Mouse (Mus musculus) embryonic facial prominence, embryonic 15.5 days (tissue): ENCODE measurements at regions not wholly inside any gene's neighbourhood (a gene's known extent, or its start where the extent isn't known, plus 50 kb on each side); places are given as distances from the start of the nearest gene placed in this dataset.

Experiments used
- ATAC-seq: fragments of 200-750 bp; cut with Nextera tagmentation; 2 replicates; pipeline ENCODE4 v1.8.0; 2017; ENCODE audit warnings: low read depth, moderate TSS enrichment; ENCODE audit not compliant: insufficient number of reproducible peaks, low FRiP score, low TSS enrichment
- H3K27ac ChIP-seq: fragments of 300-500 bp; sonication (generic); replicated peaks from 2 replicates; pipeline ENCODE4 v1.5.1; 2015; ENCODE audit warnings: mild to moderate bottlenecking, inconsistent platforms
- H3K27me3 ChIP-seq: fragments of 300-500 bp; sonication (generic); 2 replicates; pipeline ENCODE4 v1.6.1; 2015; ENCODE audit warnings: inconsistent platforms
- H3K36me3 ChIP-seq: fragments of 300-500 bp; sonication (generic); 2 replicates; pipeline ENCODE4 v1.6.1; 2015; ENCODE audit warnings: mild to moderate bottlenecking, inconsistent platforms
- H3K4me1 ChIP-seq: fragments of 300-500 bp; sonication (generic); 2 replicates; pipeline ENCODE4 v1.6.1; 2015; ENCODE audit warnings: inconsistent platforms
- H3K4me2 ChIP-seq: fragments of 300-500 bp; sonication (generic); replicated peaks from 2 replicates; pipeline ENCODE4 v1.6.1; 2015; ENCODE audit warnings: mild to moderate bottlenecking, inconsistent platforms
- H3K4me3 ChIP-seq: fragments of 300-500 bp; sonication (generic); replicated peaks from 2 replicates; pipeline ENCODE4 v1.5.1; 2015; ENCODE audit warnings: mild to moderate bottlenecking, inconsistent platforms
- H3K9ac ChIP-seq: fragments of 300-500 bp; sonication (generic); 2 replicates; pipeline ENCODE4 v1.6.1; 2015; ENCODE audit warnings: inconsistent platforms
- H3K9me3 ChIP-seq: fragments of 300-500 bp; sonication (generic); replicated peaks from 2 replicates; pipeline ENCODE4 v1.6.1; 2016; ENCODE audit warnings: inconsistent platforms
- WGBS: fragments of 180-500 bp; shearing (Covaris S2); methylation state at CpG from one replicate; pipeline ENCODE4 v1.1.7; 2015; 5-methylcytosine and 5-hydroxymethylcytosine counted together

DNA sequence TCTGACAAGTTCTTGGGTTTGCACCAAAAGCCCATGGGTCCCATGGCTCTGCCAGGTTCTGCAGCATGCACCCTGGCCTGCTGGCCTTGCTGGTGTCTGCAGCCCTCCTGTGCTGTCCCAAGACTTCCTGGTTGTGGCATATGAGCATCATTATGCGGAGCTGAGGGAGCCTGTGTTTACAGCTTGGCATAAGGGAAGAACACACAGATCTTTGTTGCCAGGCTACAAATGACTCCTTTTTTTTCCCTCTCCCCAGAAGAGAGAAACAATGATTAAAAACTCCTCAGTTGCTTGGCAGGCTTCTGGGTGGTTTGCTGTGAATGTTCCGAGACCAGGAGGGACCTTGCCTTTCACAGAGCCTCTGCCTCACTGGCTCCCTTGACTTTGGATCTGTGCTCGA is 323.6 kb upstream of the Zmiz1 start:
- Histone ChIP-seq H3K9ac (no peak overlapping the region), H3K4me3 (no peak overlapping the region), H3K9me3 (no peaks in the 10 kb centered on the region), H3K4me2 (no peak overlapping the region), H3K4me1 (peaks cover 20% of the 10 kb centered on the region), H3K36me3 (no peaks in the 10 kb centered on the region), H3K27ac (0 out of 2 replicates have a peak overlapping the region, but pooled peaks have one; percentile 23), H3K27me3 (no peaks in the 10 kb centered on the region)
- peak; percentile 79 for ATAC-seq
- 58% methylated on average over 3 of the region's 3 CpGs for WGBS

GRCm38 (mm10) chr14:25137312-25137711 is 321.7 kb upstream of the Zmiz1 start:
- Histone ChIP-seq H3K9me3 (no peaks in the 10 kb centered on the region), H3K9ac (no peak overlapping the region), H3K36me3 (no peaks in the 10 kb centered on the region), H3K4me3 (no peak overlapping the region), H3K27ac (no peak overlapping the region), H3K4me2 (no peak overlapping the region), H3K27me3 (no peaks in the 10 kb centered on the region), H3K4me1 (peaks cover 33% of the 10 kb centered on the region)
- WGBS: 76% methylated on average over 8 of the region's 8 CpGs
- ATAC-seq: no peak

DNA sequence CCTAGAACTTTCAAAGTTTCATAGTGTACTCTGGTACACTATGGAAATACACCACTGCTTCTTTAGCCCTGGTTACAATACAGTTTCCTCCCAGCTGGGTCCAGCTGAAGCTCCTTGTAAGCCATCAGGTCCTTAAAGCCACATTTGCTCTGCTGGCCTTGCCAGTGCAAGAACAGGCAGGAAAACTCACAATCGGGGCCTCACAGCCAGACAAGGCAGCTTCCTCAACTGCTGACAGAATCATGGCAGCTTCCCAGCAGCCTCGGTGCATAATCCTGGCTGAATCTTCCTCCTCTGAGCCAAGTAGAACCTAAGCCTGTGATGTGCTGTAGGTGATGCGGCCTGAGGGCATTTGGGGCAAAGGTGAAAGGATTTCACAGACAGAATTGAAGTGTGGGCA is 320.5 kb upstream of the Zmiz1 start:
- H3K27ac ChIP-seq: no peak overlapping the region
- ATAC-seq: no peak
- 35% methylated on average over 3 of the region's 3 CpGs for WGBS

DNA sequence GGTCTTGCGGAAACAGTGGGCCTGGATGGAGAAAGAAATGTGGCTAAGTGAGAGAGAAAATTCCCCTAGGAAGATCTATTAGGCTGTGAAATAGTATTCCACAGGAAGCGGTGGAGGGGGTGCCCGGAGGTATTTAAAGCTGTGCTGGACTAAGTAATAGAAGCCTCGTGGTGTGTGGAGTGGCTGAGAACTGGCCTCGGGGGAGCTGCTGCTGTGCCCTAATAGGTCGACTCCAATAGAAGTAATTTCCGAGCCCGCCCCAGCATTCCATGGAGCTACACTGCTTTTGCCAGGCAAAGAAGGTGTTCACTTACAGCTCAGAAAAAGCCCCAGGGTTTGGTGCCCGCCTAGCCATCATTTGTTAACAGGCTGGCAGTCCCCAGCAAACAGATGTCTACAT is 317.1 kb upstream of the Zmiz1 start:
- Histone ChIP-seq H3K9ac (no peak overlapping the region), H3K4me2 (no peak overlapping the region), H3K27me3 (no peaks in the 10 kb centered on the region), H3K27ac (peak overlapping the region; percentile 55), H3K36me3 (no peaks in the 10 kb centered on the region), H3K4me1 (peaks cover 26% of the 10 kb centered on the region), H3K4me3 (no peak overlapping the region), H3K9me3 (no peaks in the 10 kb centered on the region)
- peak; percentile 82 for ATAC-seq
- WGBS: 14% methylated on average over 9 of the region's 9 CpGs

More for the DNA sequence above, 320.5 kb upstream of the Zmiz1 start:
- Histone ChIP-seq H3K4me2 (no peak overlapping the region), H3K9me3 (no peaks in the 10 kb centered on the region), H3K27me3 (no peaks in the 10 kb centered on the region), H3K9ac (no peak overlapping the region), H3K4me1 (peaks cover 33% of the 10 kb centered on the region), H3K36me3 (no peaks in the 10 kb centered on the region), H3K4me3 (no peak overlapping the region)

DNA sequence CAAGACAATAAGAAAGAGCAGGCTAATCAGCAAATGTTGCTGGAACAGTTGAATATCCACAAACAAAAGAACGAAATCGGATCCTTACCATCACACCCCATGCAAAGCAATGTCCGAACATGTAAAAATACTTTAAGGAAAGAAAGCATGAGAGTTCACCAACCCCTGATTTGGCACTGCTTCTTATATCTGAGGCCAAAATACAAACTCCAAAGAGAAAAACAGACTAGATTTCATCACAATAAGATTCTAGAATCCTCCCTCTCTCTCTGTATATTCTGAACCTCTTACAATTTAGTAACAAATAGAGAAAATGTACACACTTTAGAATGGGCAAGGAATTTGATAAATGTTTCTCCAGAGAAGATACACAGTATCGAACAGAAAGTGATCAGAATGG is 315.9 kb upstream of the Zmiz1 start:
- Histone ChIP-seq H3K4me1 (peaks cover 24% of the 10 kb centered on the region), H3K9ac (no peak overlapping the region), H3K27ac (no peak overlapping the region), H3K4me3 (no peak overlapping the region), H3K9me3 (no peaks in the 10 kb centered on the region), H3K36me3 (no peaks in the 10 kb centered on the region), H3K4me2 (no peak overlapping the region), H3K27me3 (no peaks in the 10 kb centered on the region)
- no peak for ATAC-seq
- 84% methylated on average over 4 of the region's 4 CpGs for WGBS

DNA sequence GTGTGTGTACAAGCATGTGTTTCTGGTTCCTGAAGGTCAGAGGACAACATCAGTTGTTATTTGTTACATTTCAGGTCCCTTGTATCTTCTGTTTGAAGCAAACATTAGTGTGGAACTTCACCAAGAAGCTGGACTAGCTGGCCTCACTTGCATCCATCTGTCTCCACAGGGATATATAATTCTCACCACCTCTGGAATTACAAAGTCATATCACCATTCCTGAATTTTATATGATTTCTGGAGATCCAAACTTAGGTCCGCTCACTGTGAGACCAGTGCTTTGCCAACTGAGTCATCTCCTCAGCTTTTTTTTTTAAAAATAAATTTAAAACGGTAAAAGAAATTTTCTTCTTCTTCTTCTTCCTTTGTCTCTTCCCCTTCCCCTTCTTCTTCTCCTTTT is 311.3 kb upstream of the Zmiz1 start:
- Histone ChIP-seq H3K4me1 (no peaks in the 10 kb centered on the region), H3K9ac (no peak overlapping the region), H3K4me3 (no peak overlapping the region), H3K36me3 (no peaks in the 10 kb centered on the region), H3K4me2 (no peak overlapping the region), H3K27ac (no peak overlapping the region), H3K27me3 (no peaks in the 10 kb centered on the region), H3K9me3 (no peaks in the 10 kb centered on the region)
- WGBS: 89% methylated on average over 2 of the region's 2 CpGs
- no peak for ATAC-seq

DNA sequence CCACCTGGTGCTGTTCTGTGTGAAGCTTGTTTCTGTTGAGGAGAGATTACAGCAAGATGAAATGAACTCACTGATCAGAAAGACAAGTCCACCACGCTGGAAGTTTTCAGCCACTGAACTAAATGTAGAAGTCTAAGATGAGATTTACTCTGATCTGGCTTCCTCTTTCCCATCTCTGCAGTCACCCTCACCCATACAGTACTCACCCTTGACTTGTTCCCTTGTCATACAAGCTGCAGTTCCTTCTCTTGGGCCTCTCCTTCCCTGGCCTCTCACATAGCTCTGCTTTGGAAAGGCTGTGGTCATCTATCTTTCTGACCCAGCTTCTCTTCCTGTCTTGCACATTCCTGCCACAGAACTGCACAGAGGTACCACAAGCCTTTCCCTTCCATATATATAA is 308.0 kb upstream of the Zmiz1 start:
- no peaks in the 10 kb centered on the region for H3K27me3 ChIP-seq
- no peak overlapping the region for H3K27ac ChIP-seq
- 79% methylated on average over 1 of the region's 1 CpGs for WGBS
- H3K9me3 ChIP-seq: no peaks in the 10 kb centered on the region
- no peak overlapping the region for H3K4me3 ChIP-seq
- H3K9ac ChIP-seq: no peak overlapping the region
- no peaks in the 10 kb centered on the region for H3K36me3 ChIP-seq
- no peaks in the 10 kb centered on the region for H3K4me1 ChIP-seq
- ATAC-seq: no peak
- H3K4me2 ChIP-seq: no peak overlapping the region

DNA sequence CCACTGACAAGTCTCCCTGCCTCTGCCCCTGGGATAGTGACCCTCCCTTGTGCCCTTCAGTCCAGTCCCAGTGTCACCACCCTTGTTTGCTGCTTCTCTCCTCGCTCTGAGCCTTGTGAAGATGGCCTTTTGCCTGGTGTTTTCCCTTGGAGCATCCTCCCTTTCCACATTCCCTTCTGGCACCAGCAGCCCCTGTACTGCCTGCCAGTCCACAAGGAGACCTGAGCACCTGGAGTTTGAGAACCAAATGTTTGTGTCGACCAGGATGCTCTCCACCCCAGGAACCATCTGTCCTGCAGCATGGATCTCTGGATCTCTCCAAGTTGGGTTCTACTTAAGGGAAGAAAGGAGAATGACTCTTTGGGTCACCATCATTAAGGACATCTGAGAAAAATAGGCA is 307.5 kb upstream of the Zmiz1 start:
- Histone ChIP-seq H3K4me3 (no peak overlapping the region), H3K36me3 (no peaks in the 10 kb centered on the region), H3K27me3 (no peaks in the 10 kb centered on the region), H3K4me1 (no peaks in the 10 kb centered on the region), H3K27ac (no peak overlapping the region), H3K9me3 (no peaks in the 10 kb centered on the region), H3K9ac (no peak overlapping the region), H3K4me2 (no peak overlapping the region)
- 73% methylated on average over 2 of the region's 2 CpGs for WGBS
- ATAC-seq: no peak

DNA sequence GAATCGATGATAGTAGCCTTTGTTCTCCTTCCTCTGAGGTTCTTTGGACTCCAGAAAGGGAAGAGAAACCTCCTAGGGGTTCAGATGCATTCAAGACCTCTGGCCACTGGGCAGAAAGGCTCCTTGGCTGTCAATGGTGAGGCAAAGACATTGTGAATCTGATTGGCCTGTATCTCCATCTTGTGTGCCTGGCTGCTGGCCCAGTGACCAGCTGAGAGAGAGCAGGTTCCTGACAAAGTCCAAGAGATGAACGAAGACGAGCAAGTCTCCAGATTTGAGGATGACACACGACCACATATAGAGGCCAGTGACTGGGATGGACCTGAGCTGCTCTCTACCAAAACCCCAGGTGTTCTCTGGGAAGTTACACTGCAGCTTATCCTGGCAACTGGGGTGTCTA is 305.4 kb upstream of the Zmiz1 start:
- H3K4me2 ChIP-seq: no peak overlapping the region
- H3K4me1 ChIP-seq: no peaks in the 10 kb centered on the region
- H3K9me3 ChIP-seq: no peaks in the 10 kb centered on the region
- no peaks in the 10 kb centered on the region for H3K27me3 ChIP-seq
- ATAC-seq: no peak
- H3K27ac ChIP-seq: no peak overlapping the region
- no peaks in the 10 kb centered on the region for H3K36me3 ChIP-seq
- H3K4me3 ChIP-seq: no peak overlapping the region
- 83% methylated on average over 4 of the region's 4 CpGs for WGBS
- H3K9ac ChIP-seq: no peak overlapping the region

- Histone ChIP-seq H3K4me3 (no peak overlapping the region), H3K36me3 (no peaks in the 10 kb centered on the region), H3K27me3 (no peaks in the 10 kb centered on the region), H3K4me1 (no peaks in the 10 kb centered on the region), H3K9ac (no peak overlapping the region), H3K27ac (no peak overlapping the region), H3K4me2 (no peak overlapping the region), H3K9me3 (no peaks in the 10 kb centered on the region)
- 87% methylated on average over 8 of the region's 8 CpGs for WGBS
- no peak for ATAC-seq
Observed at GRCm38 (mm10) chr14:25154180-25154579, 304.8 kb upstream of the Zmiz1 start.

DNA sequence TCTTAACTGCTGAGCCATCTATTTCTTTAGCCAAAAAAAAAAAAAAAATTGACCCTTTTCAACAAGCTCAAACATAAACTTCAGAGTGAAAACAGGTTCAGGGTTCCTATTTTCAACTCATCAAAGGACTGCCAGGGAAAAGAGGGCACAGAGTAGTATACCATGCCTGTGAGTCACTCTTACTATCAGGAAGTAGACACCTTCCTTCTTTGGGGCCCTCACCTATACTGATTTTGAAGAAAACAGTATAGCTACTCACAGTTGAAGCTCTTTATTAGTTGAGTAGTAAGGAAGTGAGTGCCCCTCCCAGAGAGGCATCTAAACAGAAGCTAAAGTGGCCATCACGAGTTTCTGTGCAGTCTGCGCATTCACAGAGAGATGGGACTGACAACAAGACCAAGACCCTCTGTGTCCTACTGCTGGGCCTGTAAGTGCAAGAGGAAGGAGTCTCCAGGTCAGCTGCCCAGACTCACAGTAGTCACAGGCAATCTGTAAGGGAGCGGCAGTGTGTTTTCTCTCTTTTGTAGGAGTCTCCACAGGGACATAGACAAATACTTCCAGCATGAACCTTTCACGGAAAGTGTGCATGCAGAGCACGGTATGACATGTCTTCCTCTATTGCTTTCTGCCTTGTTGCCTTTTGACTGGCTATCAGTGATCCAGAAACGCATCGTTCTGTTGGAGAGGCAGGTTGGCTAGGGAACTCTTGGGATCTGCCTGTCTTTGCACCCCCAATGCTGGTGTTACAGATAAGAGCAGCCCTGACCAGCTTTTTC is 303.8 kb upstream of the Zmiz1 start:
- H3K9ac ChIP-seq: no peak overlapping the region
- no peak overlapping the region for H3K4me2 ChIP-seq
- WGBS: 81% methylated on average over 7 of the region's 7 CpGs
- no peak overlapping the region for H3K4me3 ChIP-seq
- ATAC-seq: no peak
- no peaks in the 10 kb centered on the region for H3K4me1 ChIP-seq
- no peak overlapping the region for H3K27ac ChIP-seq
- no peaks in the 10 kb centered on the region for H3K27me3 ChIP-seq
- H3K9me3 ChIP-seq: no peaks in the 10 kb centered on the region
- H3K36me3 ChIP-seq: no peaks in the 10 kb centered on the region

- H3K9ac ChIP-seq: no peak overlapping the region
- H3K36me3 ChIP-seq: no peaks in the 10 kb centered on the region
- no peaks in the 10 kb centered on the region for H3K9me3 ChIP-seq
- WGBS: 53% methylated on average over 9 of the region's 9 CpGs
- no peak overlapping the region for H3K4me3 ChIP-seq
- no peaks in the 10 kb centered on the region for H3K27me3 ChIP-seq
- H3K4me1 ChIP-seq: no peaks in the 10 kb centered on the region
- H3K4me2 ChIP-seq: no peak overlapping the region
- no peak overlapping the region for H3K27ac ChIP-seq
- ATAC-seq: no peak
Observed at GRCm38 (mm10) chr14:25156171-25156570, 302.8 kb upstream of the Zmiz1 start.
